Mouse (Mus musculus): ENCODE data around the gene Ccdc137. TPM values are rescaled to one million over a fixed set of nuclear protein-coding genes. Genes with fewer than 3 reads are reported as not detected.

Gene Ccdc137
- polyA plus RNA-seq, 1 experiment from 2014 or later = 31.3 TPM

DNA sequence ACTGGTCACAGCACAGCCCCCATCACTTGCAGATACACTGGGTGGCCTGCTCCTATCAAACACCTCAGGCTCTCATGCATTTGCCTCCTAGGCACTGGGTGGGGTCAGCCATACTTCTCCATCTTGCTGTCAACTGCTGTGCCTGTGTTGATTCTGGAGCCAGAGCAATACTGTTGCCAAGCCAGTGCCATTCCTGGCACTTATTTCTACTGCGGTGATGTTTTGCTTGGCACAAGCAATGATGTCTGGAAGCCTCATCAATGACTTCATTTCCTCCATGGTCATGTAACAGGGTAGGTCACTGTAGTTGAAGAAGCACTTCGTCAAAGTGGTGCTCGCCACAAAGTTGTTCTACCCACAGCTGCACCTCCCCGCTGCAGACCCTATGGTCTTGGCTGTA lies 7.6 kb downstream of the Ccdc137 start:
- Histone ChIP-seq H3K4me3 (no peak overlapping the region), H3K4me1 (peaks cover 42% of the 10 kb centered on the region), H3K27ac (no peak overlapping the region), H3K9me3 (replicated peaks) (no peaks in the 10 kb centered on the region), H3K4me2 (no peak overlapping the region), H3K27me3 (replicated peaks) (no peaks in the 10 kb centered on the region), H3K36me3 (peaks cover 71% of the 10 kb centered on the region), H3K9ac (no peak overlapping the region)
- no peak for ATAC-seq
- WGBS (ENCODE audit: insufficient replicate concordance) = 72% methylated on average over 4 of the region's 4 CpGs

DNA sequence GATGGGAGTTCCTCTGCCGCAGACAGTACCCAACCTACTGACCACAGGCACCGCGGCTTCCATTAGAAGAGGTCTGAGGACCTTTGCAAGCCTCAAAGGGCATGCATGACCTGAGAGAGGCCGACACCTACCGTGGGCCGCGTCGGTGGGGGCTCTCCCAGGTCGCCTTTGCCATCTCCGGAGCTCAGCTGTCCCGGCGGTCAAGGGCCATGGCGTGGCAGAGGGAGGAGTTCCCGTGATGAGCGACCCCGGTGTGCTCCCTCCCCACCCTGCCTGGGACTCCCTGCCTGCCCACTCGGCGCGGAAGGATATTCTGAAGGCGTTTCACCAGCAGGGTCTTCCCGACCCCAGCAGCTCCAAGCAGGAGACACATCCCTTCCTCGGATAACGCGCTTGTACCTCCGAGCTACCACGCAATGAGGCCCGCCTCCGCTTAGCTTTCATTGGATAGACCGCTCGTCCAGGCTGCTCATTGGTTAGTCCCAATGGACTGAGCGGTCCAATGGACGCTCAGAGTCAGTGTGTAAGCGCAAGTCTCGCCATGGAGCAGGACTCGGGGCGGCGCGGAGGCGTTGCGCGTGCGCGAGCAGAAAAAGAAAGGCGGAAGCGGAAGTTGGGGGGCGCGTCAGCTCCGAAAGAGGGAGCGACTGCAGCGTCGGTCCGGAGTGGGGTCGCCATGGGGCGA lies 9.3 kb downstream of the Ccdc137 start, which contains the start of gene Arl16:
TSS of gene Arl16 (minus strand) at position 557 of the 685 bp plus-strand sequence.
- H3K4me2 ChIP-seq = peak within 1 kb of the TSS; percentile 96
- no peaks in the 10 kb centered on the region for H3K27me3 ChIP-seq (replicated peaks)
- no peaks in the 10 kb centered on the region for H3K9me3 ChIP-seq (replicated peaks)
- peak within 1 kb of the TSS; percentile 78 for H3K27ac ChIP-seq
- peaks cover 38% of the 10 kb centered on the region for H3K4me1 ChIP-seq
- WGBS (ENCODE audit: insufficient replicate concordance) = under 1% methylated on average over 54 of the region's 54 CpGs
- H3K36me3 ChIP-seq = peaks cover 71% of the 10 kb centered on the region
- H3K9ac ChIP-seq = peak within 1 kb of the TSS; percentile 87
- H3K4me3 ChIP-seq = peak within 1 kb of the TSS; percentile 82
- ATAC-seq = peak; percentile 100

DNA sequence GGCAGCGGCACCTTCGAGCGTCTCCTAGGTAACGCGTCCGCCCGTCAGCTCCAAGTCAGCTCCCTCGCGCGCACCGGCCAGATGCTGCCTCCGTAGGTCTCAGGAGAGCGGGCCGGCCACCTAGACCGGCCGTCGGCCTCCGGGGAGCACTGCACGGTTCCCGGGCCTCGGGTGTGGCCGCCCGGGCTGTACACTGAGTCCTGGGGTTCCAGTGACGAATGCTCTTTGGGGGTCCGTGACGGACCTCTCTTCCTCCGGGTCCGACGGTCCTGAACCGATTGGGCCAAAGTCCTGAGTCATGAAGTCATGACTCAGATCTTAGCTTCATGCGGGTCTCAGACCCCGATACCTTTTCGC lies 9.8 kb downstream of the Ccdc137 start:
- Histone ChIP-seq H3K4me1 (peaks cover 38% of the 10 kb centered on the region), H3K4me2 (peak overlapping the region; percentile 96), H3K9ac (peak overlapping the region; percentile 87), H3K27ac (peak overlapping the region; percentile 78), H3K27me3 (replicated peaks) (no peaks in the 10 kb centered on the region), H3K36me3 (peaks cover 71% of the 10 kb centered on the region), H3K9me3 (replicated peaks) (no peaks in the 10 kb centered on the region), H3K4me3 (peak overlapping the region; percentile 82)
- WGBS (ENCODE audit: insufficient replicate concordance) = under 1% methylated on average over 33 of the region's 33 CpGs
- peak; percentile 70 for ATAC-seq

DNA sequence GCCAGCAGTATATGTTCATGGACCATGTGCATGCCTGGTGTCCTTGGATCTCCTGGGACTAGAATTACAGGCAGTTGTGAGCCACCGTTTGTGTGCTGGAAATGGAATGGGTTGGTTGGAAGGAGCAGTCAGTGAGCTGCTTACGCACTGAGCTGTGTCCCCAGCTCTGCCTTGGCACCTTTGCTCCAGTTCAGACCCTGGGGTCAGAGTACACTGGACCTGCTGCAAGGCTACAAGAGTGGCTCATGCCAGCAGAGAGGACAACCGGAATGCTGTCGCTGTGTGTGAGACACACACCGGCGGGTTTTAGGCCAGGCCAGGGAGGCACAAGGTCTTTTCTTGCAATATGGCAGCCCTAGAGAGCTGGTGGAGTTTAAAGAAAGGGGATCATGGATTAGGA lies 14.1 kb downstream of the Ccdc137 start:
- Histone ChIP-seq H3K4me2 (no peak overlapping the region), H3K27me3 (replicated peaks) (no peaks in the 10 kb centered on the region), H3K4me3 (no peak overlapping the region), H3K9me3 (replicated peaks) (no peaks in the 10 kb centered on the region), H3K9ac (no peak overlapping the region), H3K4me1 (peaks cover 22% of the 10 kb centered on the region), H3K36me3 (peaks cover 85% of the 10 kb centered on the region), H3K27ac (no peak overlapping the region)
- 91% methylated on average over 6 of the region's 6 CpGs for WGBS (ENCODE audit: insufficient replicate concordance)
- ATAC-seq = no peak

DNA sequence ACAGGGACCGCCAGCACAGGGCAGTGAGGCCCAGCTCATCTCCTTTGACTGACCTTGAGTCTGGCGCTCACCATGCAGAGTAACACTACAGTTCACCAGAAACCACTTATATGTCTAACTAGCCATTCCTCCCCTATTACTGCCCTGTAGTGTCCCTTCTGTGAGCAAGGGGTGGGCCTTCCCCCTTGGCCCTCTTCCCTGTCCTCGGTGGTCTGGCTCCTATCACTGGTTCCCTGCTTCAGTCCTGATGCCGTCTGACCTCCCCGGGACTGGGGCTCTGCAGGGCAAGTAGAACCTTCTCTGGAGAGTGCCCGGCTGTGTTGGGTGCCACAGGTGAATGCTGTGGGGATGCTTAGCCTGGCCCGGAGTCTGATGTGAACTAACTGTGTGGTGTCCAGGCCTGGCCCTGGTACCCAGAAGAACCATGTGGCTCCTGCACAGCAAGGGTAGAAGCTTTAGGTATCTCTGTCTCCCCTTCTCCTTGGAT lies 25.6 kb downstream of the Ccdc137 start:
- H3K36me3 ChIP-seq = peaks cover 83% of the 10 kb centered on the region
- peak overlapping the region; percentile 80 for H3K27ac ChIP-seq
- 82% methylated on average over 7 of the region's 7 CpGs for WGBS (ENCODE audit: insufficient replicate concordance)
- H3K27me3 ChIP-seq (replicated peaks) = no peaks in the 10 kb centered on the region
- H3K9me3 ChIP-seq (replicated peaks) = no peaks in the 10 kb centered on the region
- H3K4me3 ChIP-seq = peak overlapping the region; percentile 95
- H3K4me2 ChIP-seq = peak overlapping the region; percentile 90
- peak overlapping the region; percentile 93 for H3K9ac ChIP-seq
- H3K4me1 ChIP-seq = peaks cover 55% of the 10 kb centered on the region
- no peak for ATAC-seq

DNA sequence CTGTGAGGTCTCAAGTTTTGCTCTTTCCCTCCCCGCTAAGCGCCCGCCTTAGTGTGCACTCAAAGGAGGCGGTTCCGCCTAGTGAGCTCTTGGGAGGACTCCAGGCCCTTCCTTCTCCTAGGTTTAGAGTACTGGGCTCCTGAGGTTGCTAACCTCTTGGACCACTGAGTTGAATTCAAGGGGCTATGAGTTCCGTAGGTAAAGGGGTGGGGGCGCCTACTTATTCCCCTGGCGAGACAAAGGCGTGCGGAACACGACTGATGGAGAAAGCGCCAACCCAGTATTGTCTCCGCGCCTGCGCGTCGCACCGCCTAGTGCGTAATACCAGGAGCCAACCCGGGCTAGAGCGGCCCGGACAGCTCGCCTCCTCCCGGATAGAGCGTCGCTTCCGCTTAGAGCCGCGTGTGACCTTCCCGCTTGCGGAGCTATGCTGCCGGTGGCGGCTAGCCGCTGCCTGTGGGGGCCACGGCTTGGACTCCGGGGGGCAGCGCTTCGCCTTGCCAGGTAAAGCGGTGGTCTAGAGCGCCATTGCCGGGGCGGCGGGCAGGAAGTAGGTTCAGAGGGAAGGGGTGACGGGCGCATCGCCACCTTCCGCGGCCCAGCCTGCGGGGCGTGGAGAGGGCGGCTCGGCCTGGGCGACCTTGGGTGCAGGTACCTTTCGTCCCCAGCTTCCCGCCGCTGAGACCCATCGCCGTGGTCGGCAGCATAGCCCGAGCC lies 26.5 kb downstream of the Ccdc137 start, which contains the start of gene Mrpl12:
TSS of gene Mrpl12 (plus strand) at position 349 of the 717 bp plus-strand sequence.
- H3K4me3 ChIP-seq = peak within 1 kb of the TSS; percentile 95
- H3K27me3 ChIP-seq (replicated peaks) = no peaks in the 10 kb centered on the region
- H3K9ac ChIP-seq = peak within 1 kb of the TSS; percentile 93
- peak within 1 kb of the TSS; percentile 80 for H3K27ac ChIP-seq
- under 1% methylated on average over 60 of the region's 60 CpGs for WGBS (ENCODE audit: insufficient replicate concordance)
- ATAC-seq = peak; percentile 92
- peak within 1 kb of the TSS; percentile 90 for H3K4me2 ChIP-seq
- H3K4me1 ChIP-seq = peaks cover 64% of the 10 kb centered on the region
- H3K9me3 ChIP-seq (replicated peaks) = no peaks in the 10 kb centered on the region
- H3K36me3 ChIP-seq = peaks cover 80% of the 10 kb centered on the region

DNA sequence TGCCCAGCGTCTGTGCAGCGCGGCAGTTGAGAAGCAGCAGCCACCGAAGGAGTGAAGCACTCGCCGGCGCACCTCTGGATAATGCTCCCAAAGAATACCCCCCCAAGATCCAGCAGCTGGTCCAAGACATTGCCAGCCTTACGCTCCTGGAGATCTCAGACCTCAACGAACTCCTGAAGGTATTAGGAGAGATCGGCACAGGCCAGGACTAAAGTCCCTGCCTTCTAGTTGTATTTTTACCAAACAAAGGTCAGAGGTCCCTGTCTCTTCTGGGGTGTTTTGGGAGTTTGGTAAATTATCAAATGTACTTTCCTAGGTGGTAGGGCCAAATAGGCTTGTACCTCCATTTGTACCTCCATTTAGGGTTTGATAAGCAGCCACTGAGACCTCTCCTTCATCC lies 27.3 kb downstream of the Ccdc137 start:
- Histone ChIP-seq H3K4me1 (peaks cover 73% of the 10 kb centered on the region), H3K27me3 (replicated peaks) (no peaks in the 10 kb centered on the region), H3K36me3 (peaks cover 79% of the 10 kb centered on the region)

DNA sequence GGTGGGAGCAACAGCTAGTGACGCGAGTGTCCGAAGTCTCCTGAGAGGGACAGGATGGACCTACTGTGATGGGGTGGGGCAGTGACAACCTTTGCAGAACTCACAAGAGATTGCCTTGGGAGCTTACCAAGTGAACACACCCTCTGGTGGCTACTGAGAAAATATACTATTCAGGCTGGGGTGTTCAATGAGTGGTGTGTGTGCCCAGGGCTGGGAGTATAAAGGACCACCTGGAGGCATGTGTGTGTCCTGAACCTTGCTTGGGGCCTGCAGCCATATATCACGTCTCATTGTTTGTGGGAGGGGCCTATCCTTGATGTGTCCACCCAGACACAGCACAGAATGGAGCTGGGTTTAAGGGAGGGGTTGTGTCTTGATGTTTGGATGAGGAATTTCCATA lies 30.6 kb downstream of the Ccdc137 start:
- ATAC-seq = no peak
- 72% methylated on average over 4 of the region's 4 CpGs for WGBS (ENCODE audit: insufficient replicate concordance)
- peaks cover 91% of the 10 kb centered on the region for H3K4me1 ChIP-seq

More for the DNA sequence above, 27.3 kb downstream of the Ccdc137 start:
- Histone ChIP-seq H3K4me3 (peak overlapping the region; percentile 95), H3K27ac (peak overlapping the region; percentile 80), H3K9ac (peak overlapping the region; percentile 93), H3K9me3 (replicated peaks) (no peaks in the 10 kb centered on the region), H3K4me2 (peak overlapping the region; percentile 90)
- no peak for ATAC-seq
- 5% methylated on average over 10 of the region's 10 CpGs for WGBS (ENCODE audit: insufficient replicate concordance)

DNA sequence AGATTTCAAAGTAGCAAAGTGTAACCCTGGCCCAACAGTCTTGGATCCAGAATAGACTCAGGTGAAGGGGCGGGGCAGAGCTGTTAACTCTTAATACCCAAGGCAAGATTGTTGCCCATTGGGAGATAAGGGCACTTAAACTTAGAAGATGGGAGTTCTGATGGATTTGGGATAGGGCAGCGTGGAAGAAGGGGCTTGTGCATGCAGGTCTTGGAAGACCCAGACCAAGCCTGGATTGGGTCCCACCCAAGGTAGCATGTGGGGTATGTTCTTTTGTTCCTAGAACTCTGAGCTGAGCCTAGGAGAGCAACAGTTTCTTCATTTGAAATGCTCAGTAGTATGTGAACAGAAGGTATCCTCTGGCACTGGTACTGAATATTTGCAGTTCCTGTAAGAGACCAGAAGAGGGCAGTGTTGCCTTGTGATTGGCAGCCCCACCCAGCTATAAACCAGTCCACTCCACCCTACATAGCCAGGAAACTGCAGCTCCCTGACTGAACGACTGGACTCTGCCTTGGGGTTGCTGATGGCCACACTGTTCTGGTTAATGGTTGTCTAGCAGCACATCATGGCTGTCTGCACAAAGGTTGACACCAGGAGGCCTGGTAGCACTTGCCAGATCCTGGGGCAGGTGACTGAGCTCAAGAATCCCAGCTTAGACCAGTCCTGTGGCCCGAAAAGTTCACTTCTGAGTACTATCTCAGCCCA lies 31.3 kb downstream of the Ccdc137 start:
- WGBS (ENCODE audit: insufficient replicate concordance) = 58% methylated on average over 4 of the region's 4 CpGs
- 0 out of 2 replicates have a peak overlapping the region, but pooled peaks have one; percentile 18 for H3K9ac ChIP-seq
- no peaks in the 10 kb centered on the region for H3K27me3 ChIP-seq (replicated peaks)
- peaks cover 51% of the 10 kb centered on the region for H3K36me3 ChIP-seq
- no peaks in the 10 kb centered on the region for H3K9me3 ChIP-seq (replicated peaks)
- peaks cover 91% of the 10 kb centered on the region for H3K4me1 ChIP-seq
- peak overlapping the region; percentile 94 for H3K27ac ChIP-seq
- no peak overlapping the region for H3K4me3 ChIP-seq
- H3K4me2 ChIP-seq = no peak overlapping the region
- peak; percentile 38 for ATAC-seq

More for the DNA sequence above, 30.6 kb downstream of the Ccdc137 start:
- Histone ChIP-seq H3K27me3 (replicated peaks) (no peaks in the 10 kb centered on the region), H3K9me3 (replicated peaks) (no peaks in the 10 kb centered on the region), H3K27ac (peak overlapping the region; percentile 42; the same call in 1 of the 2 replicates), H3K36me3 (peaks cover 48% of the 10 kb centered on the region), H3K4me3 (no peak overlapping the region), H3K4me2 (no peak overlapping the region), H3K9ac (no peak overlapping the region)

DNA sequence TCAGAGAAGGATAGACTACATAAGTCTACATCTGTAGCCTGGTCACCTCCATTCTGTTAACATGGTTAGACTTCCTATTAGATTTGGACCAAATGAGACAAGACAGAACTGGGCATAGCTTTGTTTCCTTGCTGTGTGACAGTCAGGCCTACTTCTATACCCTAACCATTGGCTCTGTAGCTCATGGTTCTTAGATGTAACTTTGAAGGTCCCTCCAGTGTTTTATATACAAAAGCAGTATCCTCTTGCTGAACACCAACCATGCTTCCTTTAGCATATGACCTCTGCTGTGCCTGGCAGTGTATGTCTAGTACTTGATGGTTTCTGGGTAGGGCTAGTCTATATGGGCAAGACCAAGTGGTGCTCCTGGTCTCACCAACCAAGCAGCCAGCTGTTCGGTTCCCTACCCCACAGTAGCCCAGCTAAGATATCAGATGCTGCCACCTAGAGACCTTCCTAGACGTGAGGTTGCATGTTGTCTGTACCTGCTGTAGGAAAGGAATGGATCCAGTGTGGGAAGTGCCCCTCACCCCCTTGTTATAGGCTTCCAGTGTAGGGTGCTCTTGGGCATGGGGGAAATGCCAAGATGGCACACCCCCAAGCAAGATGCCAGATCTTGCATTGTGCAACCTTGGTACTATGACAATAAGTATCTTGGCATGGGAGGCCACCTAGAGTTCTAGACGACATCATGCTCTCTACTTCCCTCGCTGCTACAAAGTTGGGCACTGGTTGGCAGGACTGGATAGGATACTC lies 32.6 kb downstream of the Ccdc137 start:
- peaks cover 63% of the 10 kb centered on the region for H3K36me3 ChIP-seq

More for the DNA sequence above, 32.6 kb downstream of the Ccdc137 start:
- Histone ChIP-seq H3K27ac (peak overlapping the region; percentile 94), H3K4me3 (no peak overlapping the region; the same call in 1 of the 2 replicates), H3K4me2 (peak overlapping the region; percentile 97), H3K9me3 (replicated peaks) (no peaks in the 10 kb centered on the region), H3K9ac (0 out of 2 replicates have a peak overlapping the region, but pooled peaks have one; percentile 87), H3K4me1 (peaks cover 83% of the 10 kb centered on the region), H3K27me3 (replicated peaks) (no peaks in the 10 kb centered on the region)
- ATAC-seq = no peak
- WGBS (ENCODE audit: insufficient replicate concordance) = 27% methylated on average over 4 of the region's 4 CpGs

All from liver, embryonic 12.5 days (tissue).